8 mouse cellular contexts compared by ENCODE assay signal in genomic region chr11:113748797-113749521, GRCm38 (mm10). TPM values are rescaled to one million over a fixed set of nuclear protein-coding genes. Genes with fewer than 3 reads are reported as not detected.
DNase-seq lines count a peak whose midpoint lies in the region; ATAC-seq and TF ChIP-seq lines count a peak whose summit lies in the region.

No protein-coding gene starts in this region.

- H3K4me1 ChIP-seq in brown adipose tissue, adult 24 weeks (ENCODE audit: control insufficient read depth, insufficient read depth, insufficient read length, low read length) = peaks cover 19% of the 10 kb centered on the region
- H3K4me1 ChIP-seq in kidney, embryonic 16.5 days (ENCODE audit: insufficient read depth, low read length) = peaks cover 43% of the 10 kb centered on the region
- peaks cover 18% of the 10 kb centered on the region for H3K4me1 ChIP-seq in small intestine, adult 2 months (ENCODE audit: control insufficient read depth, insufficient read depth, insufficient read length, low read length)

- H3K9ac ChIP-seq in kidney, embryonic 16.5 days (replicated peaks; ENCODE audit: low read length) = peak overlapping the region; percentile 84

- H3K36me3 ChIP-seq in kidney, embryonic 16.5 days (ENCODE audit: insufficient read depth, low read length) = no peaks in the 10 kb centered on the region
- H3K36me3 ChIP-seq in small intestine, adult 2 months (ENCODE audit: control insufficient read depth, insufficient read depth, low read length) = peaks cover 1% of the 10 kb centered on the region; the same call in 1 of the 2 replicates

- ATAC-seq in kidney, embryonic 16.5 days (ENCODE audit: low FRiP score, low TSS enrichment) = no peak
- no peak for ATAC-seq in monocyte, adult 5-6 weeks (replicated peaks; ENCODE audit: insufficient number of reproducible peaks, low FRiP score, low TSS enrichment, poor library complexity, severe bottlenecking)

- no peaks in the 10 kb centered on the region for H3K27me3 ChIP-seq in kidney, embryonic 16.5 days (ENCODE audit: insufficient read depth, low read length)
- H3K27me3 ChIP-seq in small intestine, adult 2 months (ENCODE audit: control insufficient read depth, insufficient read depth, low read length) = no peaks in the 10 kb centered on the region

- intact Hi-C loops in left cerebral cortex, postnatal 4 days (cut with DNase I) = loop anchor here (5.0 kb wide), 1 partner anchor 63 kb away; no protein-coding TSS in a partner anchor

- peak overlapping the region; percentile 93 for H3K27ac ChIP-seq in brown adipose tissue, adult 24 weeks (replicated peaks; ENCODE audit: low read depth, low read length)
- peak overlapping the region; percentile 94 for H3K27ac ChIP-seq in kidney, embryonic 16.5 days (ENCODE audit: low read length)
- peak overlapping the region; percentile 98 for H3K27ac ChIP-seq in small intestine, adult 2 months (ENCODE audit: insufficient read depth, low read depth, low read length)

- peak overlapping the region; percentile 82 for H3K4me2 ChIP-seq in kidney, embryonic 16.5 days (replicated peaks; ENCODE audit: low read depth, low read length)

- TF ChIP-seq POLR2A in small intestine, adult 2 months (IDR thresholded peaks at IDR 0.05; ENCODE audit: low read depth, low read length) = no peak

- peak overlapping the region; percentile 97 for H3K4me3 ChIP-seq in brown adipose tissue, adult 24 weeks (ENCODE audit: insufficient read depth, low read depth, low read length)
- peak overlapping the region; percentile 84 for H3K4me3 ChIP-seq in kidney, embryonic 16.5 days (ENCODE audit: low read length)
- peak overlapping the region; percentile 84 for H3K4me3 ChIP-seq in small intestine, adult 2 months (ENCODE audit: low read depth, low read length)

- TF ChIP-seq CTCF in small intestine, adult 2 months (IDR thresholded peaks at IDR 0.05; ENCODE audit: extremely low read depth, insufficient read length, insufficient replicate concordance, low read depth, low read length) = no peak

- H3K9me3 ChIP-seq in kidney, embryonic 16.5 days (ENCODE audit: low read length) = no peaks in the 10 kb centered on the region

- DNase-seq in NIH3T3 (ENCODE audit: low read depth) = peak; percentile 52
- DNase-seq in heart, adult 9 months (ENCODE audit: low spot score in 2 of 2) = peak; percentile 50 to 52
- peak; percentile 86 for DNase-seq in lung, postnatal 14 days
- DNase-seq in left cerebral cortex, postnatal 4 days = no peak

- WGBS in kidney, embryonic 16.5 days = 4% methylated on average over 21 of the region's 21 CpGs
- 12% methylated on average over 21 of the region's 21 CpGs for WGBS in small intestine, adult 2 months

RNA-seq across cellular contexts. Expression of gene Cdc42ep4, which starts 2.7 kb away (rescaled TPM):
- 8.7 and 16.3 TPM in 2 replicates for polyA plus RNA-seq in brown adipose tissue, adult 24 weeks (2012; ENCODE audit: insufficient read depth, insufficient read length, missing spikeins)
- 73.9 and 74.5 TPM in 2 replicates for polyA plus RNA-seq in kidney, embryonic 16.5 days (2015; fragmentation: Nextera tagmentation; extraction: Ambion mirVana)
- 22.9 and 41.4 TPM in 2 replicates for polyA plus RNA-seq in small intestine, adult 2 months (2012; rRNA removed)
- 10 to 100 TPM; 53.1 to 53.4 TPM for total RNA-seq in left cerebral cortex, postnatal 4 days (2021)
- total RNA-seq in monocyte, adult 5-6 weeks (2017) = 12.2 to 24.2 TPM (median 16.6 TPM) in 3 replicates

RNA-seq across cellular contexts. Expression of gene Cpsf4l, which starts 39.1 kb away (rescaled TPM):
- not detected in 2 replicates for polyA plus RNA-seq in brown adipose tissue, adult 24 weeks (2012; ENCODE audit: insufficient read depth, insufficient read length, missing spikeins)
- 1.3 and 1.4 TPM in 2 replicates for polyA plus RNA-seq in kidney, embryonic 16.5 days (2015; fragmentation: Nextera tagmentation; extraction: Ambion mirVana)
- not detected in 2 replicates for polyA plus RNA-seq in small intestine, adult 2 months (2012; rRNA removed)
- total RNA-seq in left cerebral cortex, postnatal 4 days (2021) = not detected
- total RNA-seq in monocyte, adult 5-6 weeks (2017) = not detected in 3 replicates
